Mouse (Mus musculus) heart, postnatal 4 days (tissue): ENCODE results near the gene Magi2. TPM values are rescaled to one million over a fixed set of nuclear protein-coding genes. Genes with fewer than 3 reads are reported as not detected.

Experiments
- DNase-seq: peaks from one replicate; pipeline ENCODE4 v3.0.0; 2021
- total RNA-seq, 2 experiments: library from RNA; stranded (reverse); gene quantifications; 2 replicates each; pipeline ENCODE4 v1.2.3; 2021

The Magi2 gene
- total RNA-seq, 2 experiments from 2014 or later: 2.0 to 3.8 TPM

DNA sequence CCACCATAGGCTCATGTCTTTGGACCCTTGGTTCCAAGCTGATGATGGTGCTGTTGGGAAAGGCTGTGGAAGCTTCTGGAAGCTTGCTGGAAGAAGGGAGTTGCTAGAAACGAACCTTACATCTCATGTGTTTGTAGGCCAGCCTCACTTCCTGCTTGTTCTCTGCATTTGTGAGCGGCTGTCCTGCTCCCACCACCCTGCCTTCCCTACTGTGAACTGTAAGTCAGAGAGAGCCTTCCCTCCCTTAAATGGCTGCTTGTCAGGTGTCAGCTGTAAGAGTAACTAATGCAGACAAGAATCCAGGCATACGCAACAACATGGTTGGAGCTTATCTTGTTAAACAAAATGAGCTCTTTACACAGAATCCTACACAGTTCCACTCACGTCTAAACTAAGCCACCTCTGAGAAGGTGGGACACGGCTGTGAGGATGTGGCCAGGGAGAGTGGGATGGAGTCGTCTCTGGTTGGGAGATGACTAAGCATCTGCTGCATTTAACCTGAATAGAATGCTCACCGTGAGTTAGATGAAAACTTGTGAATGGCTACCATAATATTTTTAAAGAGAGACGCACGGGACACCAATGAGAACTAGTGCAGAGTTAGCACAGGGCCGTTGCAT, 1442.0 kb downstream of the Magi2 start:
- no peak for DNase-seq

- no peak for DNase-seq
Observed at GRCm38 (mm10) chr5:20669456-20669855, 1442.6 kb downstream of the Magi2 start.

GRCm38 (mm10) chr5:20671826-20672225, 1445.0 kb downstream of the Magi2 start:
- peak; percentile 7 for DNase-seq

GRCm38 (mm10) chr5:20674523-20674922, 1447.7 kb downstream of the Magi2 start:
- no peak for DNase-seq

DNA sequence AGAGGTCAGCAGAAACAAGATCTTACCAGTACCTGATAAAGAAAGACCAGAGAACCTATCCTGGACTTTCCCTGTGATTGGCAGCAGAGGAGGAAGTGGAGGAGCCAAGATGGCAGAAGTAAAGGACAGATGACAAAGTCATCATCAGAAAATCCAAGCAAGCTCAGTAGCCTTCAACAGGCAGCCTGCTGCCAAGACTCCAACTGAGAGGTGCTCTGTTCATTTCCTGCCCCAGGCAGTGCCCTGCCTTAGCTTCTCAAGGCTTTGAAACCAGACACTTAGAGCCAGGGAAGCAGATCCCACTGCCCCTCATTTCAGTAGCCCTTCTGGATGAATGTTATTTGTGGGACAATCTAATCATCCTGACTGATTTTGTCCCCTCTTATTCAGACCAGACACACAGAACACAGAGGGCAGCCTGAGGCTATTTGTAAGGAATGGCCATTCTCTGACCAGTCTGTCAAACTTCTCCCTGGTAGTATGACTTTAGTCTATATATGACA, 1448.4 kb downstream of the Magi2 start:
- DNase-seq: no peak

DNA sequence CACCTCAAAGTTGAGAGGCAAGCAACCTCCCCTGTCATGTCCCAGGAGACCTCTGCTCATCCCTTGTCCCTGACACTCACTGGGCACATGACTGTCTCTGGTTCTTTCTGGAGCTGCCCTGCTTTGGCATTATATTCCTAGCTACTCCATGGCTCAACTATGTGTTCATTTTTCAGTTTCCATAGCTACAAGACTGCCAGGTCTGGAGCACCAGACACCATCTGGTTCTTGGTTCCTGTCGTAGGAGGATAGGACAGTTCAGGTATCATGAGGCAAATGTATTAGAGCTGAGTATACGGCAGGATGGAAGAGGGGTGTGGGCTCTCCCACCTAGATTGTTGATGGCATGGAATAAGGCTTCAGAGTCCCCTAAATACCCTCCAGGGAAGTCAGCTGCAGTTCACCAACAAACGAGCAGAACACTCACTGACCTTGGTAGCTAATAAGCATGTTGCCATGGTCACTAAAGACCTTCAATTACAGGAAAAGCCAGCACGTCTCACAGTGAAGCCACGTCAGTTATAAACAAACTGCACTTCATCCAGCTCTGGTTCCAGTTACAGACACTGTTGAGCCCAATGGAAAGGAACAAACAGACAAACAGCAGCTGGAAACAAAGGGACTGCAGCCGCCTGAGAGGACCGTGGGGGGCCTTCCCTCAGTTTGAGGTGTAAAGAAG, 1449.5 kb downstream of the Magi2 start:
- DNase-seq: no peak

GRCm38 (mm10) chr5:20677246-20677645, 1450.4 kb downstream of the Magi2 start:
- no peak for DNase-seq

DNA sequence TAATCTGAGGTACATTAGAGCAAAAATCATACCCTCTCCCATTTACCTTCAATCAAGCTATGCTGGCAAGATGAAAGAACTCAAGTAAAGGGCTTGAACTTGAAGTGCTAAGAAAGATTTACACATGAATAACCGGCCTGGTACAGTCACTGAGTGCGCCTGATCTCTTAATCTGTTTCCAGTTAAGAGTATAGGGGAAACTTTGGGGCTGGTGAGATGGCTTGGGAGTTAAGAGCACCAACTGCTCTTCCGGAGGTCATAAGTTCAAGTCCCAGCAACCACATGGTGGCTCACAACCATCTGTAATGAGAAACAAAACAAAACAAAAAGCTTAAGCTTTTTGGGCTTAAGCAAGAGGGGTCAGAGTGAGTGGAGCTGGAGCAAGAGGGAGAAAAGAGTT, 1451.7 kb downstream of the Magi2 start:
- no peak for DNase-seq

DNA sequence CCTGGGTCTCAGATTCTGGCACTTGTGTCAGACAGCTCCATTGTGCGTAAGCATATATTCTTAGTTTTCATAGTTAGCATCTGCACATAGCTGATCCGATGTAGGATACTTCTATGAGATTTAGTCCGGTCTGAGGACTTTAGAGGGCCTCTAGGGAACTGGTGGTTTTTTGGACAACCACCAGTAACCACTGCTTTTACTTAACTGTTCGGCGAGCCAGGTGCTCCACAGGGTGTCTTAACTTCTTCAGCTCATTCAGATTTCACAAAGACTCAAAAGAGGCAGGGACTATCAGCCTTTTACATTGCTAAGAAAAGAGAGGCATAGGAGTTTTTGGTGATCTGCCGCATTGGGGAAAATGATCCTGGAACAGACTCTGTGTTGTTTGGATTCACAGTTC, 1453.1 kb downstream of the Magi2 start:
- no peak for DNase-seq

DNA sequence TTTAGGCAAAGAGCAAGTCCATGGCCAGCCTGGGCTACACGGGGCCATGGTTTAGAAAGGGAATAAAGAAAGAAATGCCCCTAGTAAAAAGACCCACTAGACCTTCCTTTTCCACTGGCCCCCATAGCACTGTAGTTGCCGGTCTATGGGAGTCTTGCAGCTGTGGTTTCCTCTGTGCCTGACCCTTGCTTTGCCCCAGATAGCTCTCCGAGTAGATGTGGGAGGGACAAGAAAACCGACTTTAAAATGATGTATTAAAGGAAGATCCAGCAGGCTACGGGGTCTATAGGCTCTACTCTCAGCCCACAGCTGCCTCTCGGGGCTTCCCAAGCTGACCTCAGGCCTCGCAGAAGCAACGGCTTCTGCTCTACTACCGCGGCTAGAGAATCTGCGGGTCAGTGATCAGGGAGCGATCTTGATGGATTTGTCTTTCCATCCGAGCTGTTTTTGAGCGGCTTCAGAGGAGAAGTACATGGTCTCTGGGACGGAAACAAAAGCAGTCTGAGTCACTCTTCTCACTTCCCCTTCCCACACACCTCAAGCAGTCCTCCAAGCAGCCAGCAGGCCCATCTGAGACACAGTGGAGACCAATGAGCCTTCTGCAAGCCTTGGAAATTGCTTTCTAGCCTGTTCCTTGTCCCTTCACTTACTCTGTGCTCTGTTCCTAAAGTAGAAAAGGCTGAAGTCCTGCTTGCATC, 1454.1 kb downstream of the Magi2 start:
- no peak for DNase-seq

DNA sequence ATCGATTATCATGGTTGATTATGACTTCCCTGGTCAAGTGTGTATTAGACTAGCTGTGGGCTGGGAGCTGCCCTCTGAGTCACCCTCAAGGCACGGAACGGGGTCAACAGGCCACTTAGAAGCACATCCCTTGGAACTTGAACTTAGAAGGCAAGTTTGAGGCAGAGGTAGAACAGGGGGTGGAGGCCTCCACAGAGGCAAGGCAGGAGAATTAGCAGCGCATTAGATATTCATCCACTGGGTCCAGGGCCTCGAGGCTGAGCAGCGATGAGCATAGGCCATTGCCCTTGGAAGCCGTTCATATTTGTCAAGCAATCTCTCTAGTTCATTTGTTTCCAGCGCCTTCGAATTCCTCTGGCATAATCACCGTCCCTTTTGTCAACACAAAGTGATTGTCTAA, 1454.8 kb downstream of the Magi2 start:
- no peak for DNase-seq

DNA sequence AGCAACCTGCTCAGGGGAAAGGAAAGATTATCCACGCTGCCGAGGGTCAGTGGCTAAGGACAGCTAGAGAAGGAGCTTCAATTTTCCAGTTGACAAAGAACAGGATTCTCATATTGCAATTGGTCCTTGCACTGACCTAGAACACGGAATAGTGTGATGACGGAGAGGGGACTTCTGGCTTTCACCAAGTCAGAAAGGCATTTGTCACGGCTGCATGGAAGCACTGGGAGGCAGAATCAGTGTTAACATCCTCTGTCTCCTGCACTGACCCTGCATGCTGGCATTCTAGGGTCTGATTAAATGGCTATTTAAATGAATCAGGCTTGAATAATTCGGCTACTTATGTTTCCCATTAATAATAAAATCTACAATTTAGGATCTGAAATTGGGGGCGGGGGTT, 1455.4 kb downstream of the Magi2 start:
- no peak for DNase-seq

- DNase-seq: no peak
Observed at GRCm38 (mm10) chr5:20684112-20684511, 1457.3 kb downstream of the Magi2 start.

- no peak for DNase-seq
Observed at GRCm38 (mm10) chr5:20692230-20692629, 1465.4 kb downstream of the Magi2 start.

- DNase-seq: no peak
Observed at GRCm38 (mm10) chr5:20699116-20699515, 1472.3 kb downstream of the Magi2 start.

DNA sequence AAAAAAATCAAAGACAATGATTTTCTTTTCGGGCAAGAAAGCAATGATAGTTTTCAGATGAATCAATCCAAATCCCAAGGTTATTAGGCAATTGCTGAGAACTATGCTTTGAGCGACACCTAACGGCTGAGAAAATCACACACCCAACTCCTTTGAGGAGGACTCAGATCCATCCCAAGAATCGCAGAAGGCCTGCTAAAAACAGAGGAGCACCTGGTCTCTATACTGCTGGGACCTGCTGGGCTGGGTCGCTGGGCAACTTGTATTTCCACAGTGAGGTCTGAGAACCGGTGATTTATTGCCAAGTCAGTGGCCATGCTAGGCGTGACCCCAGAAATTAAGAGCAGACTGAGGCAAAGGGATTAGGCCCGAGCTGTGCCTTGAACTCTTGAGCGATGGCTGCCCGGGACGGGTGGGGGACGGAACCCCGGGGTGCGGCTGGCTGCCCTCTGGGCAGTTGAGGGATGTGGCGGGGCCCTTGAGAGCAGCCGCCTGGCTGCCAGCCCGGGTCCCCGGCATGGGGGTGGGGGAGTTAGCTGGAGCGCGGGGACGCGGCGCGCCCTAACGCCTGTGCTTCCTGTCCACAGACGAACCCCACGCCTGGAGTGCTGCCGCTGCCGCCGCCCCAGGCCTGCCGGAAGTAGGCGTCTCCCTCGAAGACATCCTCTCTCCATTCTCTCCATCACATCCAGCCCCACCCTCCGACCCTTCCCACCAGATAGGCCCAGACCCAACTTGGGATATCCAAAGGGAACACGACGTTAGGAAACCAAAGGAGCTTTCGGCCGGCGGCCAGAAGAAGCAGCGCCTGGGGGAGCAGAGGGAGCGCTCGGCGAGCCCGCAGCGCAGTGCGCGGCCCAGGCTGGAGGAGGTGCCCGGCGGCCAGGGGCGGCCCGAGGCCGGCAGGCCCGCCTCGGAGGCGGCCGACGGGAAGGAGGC, 1474.9 kb downstream of the Magi2 start:
- DNase-seq: peak; percentile 84

- peak; percentile 24 for DNase-seq
Observed at GRCm38 (mm10) chr5:20702480-20703303, 1475.9 kb downstream of the Magi2 start.

DNA sequence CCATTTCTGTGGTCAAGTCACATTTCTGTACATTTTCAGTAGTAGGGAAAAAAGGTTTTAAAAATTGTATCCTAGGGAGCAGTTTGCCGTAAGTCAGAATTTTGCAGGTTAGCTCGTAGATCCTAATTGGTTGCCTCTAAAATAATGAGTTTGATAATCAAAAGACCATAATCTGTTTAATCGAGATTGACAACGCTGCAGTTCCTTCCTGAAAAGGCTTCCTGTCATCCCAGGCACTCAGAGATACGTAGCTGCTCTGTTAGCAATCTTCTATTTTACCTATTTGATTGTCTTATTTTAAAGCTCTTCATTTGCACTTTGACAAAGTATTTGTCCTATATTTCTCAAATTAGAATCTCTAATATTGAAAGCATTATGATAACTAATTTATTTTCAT, 1476.5 kb downstream of the Magi2 start:
- DNase-seq: no peak

DNA sequence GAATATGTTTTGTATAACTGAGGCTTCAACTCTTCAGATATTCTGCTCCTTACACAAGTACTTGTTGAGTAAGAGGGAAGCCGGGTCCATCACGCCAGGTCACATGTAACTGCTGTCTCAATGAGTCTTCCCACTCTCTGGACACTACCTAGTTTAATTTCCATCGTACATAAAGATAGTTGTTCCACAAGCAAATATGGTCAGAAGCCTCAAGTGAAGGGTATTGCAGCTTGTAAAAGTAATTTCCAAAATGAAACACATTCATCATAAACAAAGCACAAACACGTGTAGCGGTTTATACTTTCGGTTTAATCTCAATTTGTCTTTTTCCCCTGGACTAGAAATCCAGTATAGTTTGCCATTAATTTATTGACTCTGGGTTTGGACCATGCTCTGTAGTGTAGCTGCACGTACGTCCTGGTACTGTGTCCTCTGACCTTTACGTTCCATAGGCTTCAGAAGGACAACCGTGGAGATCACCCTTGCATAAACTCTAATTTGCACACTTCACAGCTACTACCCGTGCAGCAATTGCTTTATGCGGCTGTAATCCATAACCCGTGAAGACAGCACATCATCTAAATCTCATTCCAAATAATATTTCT, 1477.2 kb downstream of the Magi2 start:
- no peak for DNase-seq

GRCm38 (mm10) chr5:20704886-20705285, 1478.0 kb downstream of the Magi2 start:
- DNase-seq: no peak
